In genomic region chr10:80693401-80694045, GRCm38 (mm10) we compare ENCODE assay signal across 12 mouse cellular contexts. TPM values are rescaled to one million over a fixed set of nuclear protein-coding genes. Genes with fewer than 3 reads are reported as not detected.
A peak's percentile ranks its signal among the peaks of the same experiment; 100 is the strongest.
DNase-seq lines count a peak whose midpoint lies in the region; ATAC-seq and TF ChIP-seq lines count a peak whose summit lies in the region.
"Had no signal": no experiment of that assay in that cellular context is flagged by ENCODE, and none has a peak within 500 bp of the region (broad histone marks: within the 10 kb centered on the region; RNA-seq: fewer than 3 reads in every experiment).

No protein-coding gene starts in this region.

- ATAC-seq in heart, embryonic 11.5 days (replicated peaks; ENCODE audit: insufficient number of reproducible peaks, low FRiP score, low TSS enrichment), result no peak
- ATAC-seq in liver, embryonic 11.5 days (replicated peaks; ENCODE audit: low FRiP score), result no peak
- ATAC-seq in liver, embryonic 16.5 days (ENCODE audit: low read depth), result no peak

- no peak for TF ChIP-seq POLR2A in heart, adult 2 months (IDR thresholded peaks at IDR 0.05; ENCODE audit: insufficient read depth, low read depth, low read length)
- no peak for TF ChIP-seq POLR2A in MEL (IDR thresholded peaks at IDR 0.05; ENCODE audit: control insufficient read depth in 1 of 2, insufficient read depth in 1 of 2, low read depth in 1 of 2, low read length in 2 of 2, poor library complexity in 1 of 2)

- no peak for TF ChIP-seq CTCF in heart, adult 2 months (IDR thresholded peaks at IDR 0.05)
- TF ChIP-seq CTCF in MEL (IDR thresholded peaks at IDR 0.05 in 2 of 3, conservative IDR thresholded peaks at IDR 0.05 in 1 of 3; ENCODE audit: control insufficient read depth in 1 of 3, insufficient read depth in 1 of 3, low read depth in 2 of 3, low read length in 3 of 3, poor library complexity in 1 of 3, severe bottlenecking in 1 of 3), result no peak

- H3K4me3 ChIP-seq in heart, embryonic 11.5 days (ENCODE audit: low read depth, low read length), result no peak overlapping the region
- H3K4me3 ChIP-seq in heart, adult 2 months, result no peak overlapping the region
- H3K4me3 ChIP-seq in liver, embryonic 11.5 days (ENCODE audit: low read depth, low read length), result no peak overlapping the region
- no peak overlapping the region for H3K4me3 ChIP-seq in MEL (ENCODE audit: control insufficient read depth in 1 of 2, insufficient read depth in 1 of 2, low read depth in 2 of 2, low read length in 2 of 2)
- H3K4me3 ChIP-seq in liver, embryonic 16.5 days (ENCODE audit: low read depth, low read length), result no peak overlapping the region
- H3K4me3 ChIP-seq: limb, embryonic 15.5 days; myocyte had no signal

- no peak for DNase-seq in heart, adult 2 months
- no peak for DNase-seq in liver, embryonic 11.5 days (ENCODE audit: low spot score)
- DNase-seq in liver, result no peak
- DNase-seq in MEL (ENCODE audit: low read depth, low spot score), result no peak
- DNase-seq in right cerebral cortex, postnatal 10 days (ENCODE audit: low spot score in 2 of 2), result no peak
- no peak for DNase-seq in adrenal gland, postnatal 36 days
- DNase-seq: cerebellum, postnatal 10 days; heart, postnatal 10 days had no signal

- TF ChIP-seq EP300 in heart, adult 2 months (IDR thresholded peaks at IDR 0.05; ENCODE audit: insufficient read depth, low read depth, low read length), result no peak
- TF ChIP-seq EP300 in MEL (IDR thresholded peaks at IDR 0.05; ENCODE audit: low read depth in 1 of 2, low read length in 2 of 2), result no peak

- H3K36me3 ChIP-seq in heart, embryonic 11.5 days (ENCODE audit: control insufficient read depth, insufficient read depth, low read length), result peaks cover 18% of the 10 kb centered on the region
- H3K36me3 ChIP-seq in heart, adult 2 months (ENCODE audit: control insufficient read depth, insufficient read depth, low read length), result no peaks in the 10 kb centered on the region; the same call in 1 of the 2 replicates
- H3K36me3 ChIP-seq in liver, embryonic 11.5 days (ENCODE audit: control insufficient read depth, insufficient read depth, low read length), result peaks cover 25% of the 10 kb centered on the region
- peaks cover 0 to 44% of the 10 kb centered on the region in 2 experiments; a peak in 2 of 4 replicates for H3K36me3 ChIP-seq in MEL (ENCODE audit: control insufficient read depth in 1 of 2, insufficient read depth in 2 of 2, low read length in 2 of 2)
- H3K36me3 ChIP-seq in liver, embryonic 16.5 days (ENCODE audit: control insufficient read depth, insufficient read depth), result peaks cover 19% of the 10 kb centered on the region

- H3K27ac ChIP-seq in heart, embryonic 11.5 days (ENCODE audit: low read depth, low read length), result no peak overlapping the region
- no peak overlapping the region; the same call in 1 of the 2 replicates for H3K27ac ChIP-seq in heart, adult 2 months
- no peak overlapping the region; the same call in 1 of the 2 replicates for H3K27ac ChIP-seq in liver, embryonic 11.5 days (ENCODE audit: low read depth, low read length)
- peak overlapping the region; percentile 74 for H3K27ac ChIP-seq in MEL (ENCODE audit: control insufficient read depth, low read depth, low read length)
- peak overlapping the region; percentile 52 for H3K27ac ChIP-seq in liver, embryonic 16.5 days (ENCODE audit: low read length)

- H3K9ac ChIP-seq in heart, embryonic 11.5 days (ENCODE audit: low read depth, low read length), result no peak overlapping the region; the same call in 1 of the 2 replicates
- H3K9ac ChIP-seq in heart, adult 2 months (ENCODE audit: low read depth, low read length), result no peak overlapping the region
- peak overlapping the region; percentile 31; the same call in 1 of the 2 replicates for H3K9ac ChIP-seq in liver, embryonic 11.5 days (ENCODE audit: low read depth, low read length)
- peak overlapping the region; percentile 12; the same call in 1 of the 2 replicates for H3K9ac ChIP-seq in MEL (ENCODE audit: control insufficient read depth, low read depth, low read length, poor library complexity, severe bottlenecking)
- H3K9ac ChIP-seq in liver, embryonic 16.5 days (ENCODE audit: low read depth, low read length), result no peak overlapping the region
- H3K9ac ChIP-seq: limb, embryonic 15.5 days had no signal

- H3K4me2 ChIP-seq in heart, embryonic 11.5 days, result peak overlapping the region; percentile 2; the same call in 1 of the 2 replicates
- H3K4me2 ChIP-seq in liver, embryonic 11.5 days, result no peak overlapping the region; the same call in 1 of the 2 replicates
- 0 out of 2 replicates have a peak overlapping the region, but pooled peaks have one; percentile 3 for H3K4me2 ChIP-seq in liver, embryonic 16.5 days (ENCODE audit: low read depth, low read length)
- H3K4me2 ChIP-seq: limb, embryonic 15.5 days had no signal

- H3K79me2 ChIP-seq in heart, adult 2 months (replicated peaks; ENCODE audit: control insufficient read depth, insufficient read depth, low read length), result no peaks in the 10 kb centered on the region
- no peaks in the 10 kb centered on the region; the same call in none of the 2 replicates for H3K79me2 ChIP-seq in MEL (ENCODE audit: control insufficient read depth, insufficient read depth, low read length, poor library complexity)

- H3K9me3 ChIP-seq in heart, embryonic 11.5 days (replicated peaks; ENCODE audit: control insufficient read depth, low read length), result no peaks in the 10 kb centered on the region
- H3K9me3 ChIP-seq in liver, embryonic 11.5 days (ENCODE audit: control insufficient read depth, low read length), result no peaks in the 10 kb centered on the region
- no peaks in the 10 kb centered on the region for H3K9me3 ChIP-seq in MEL (replicated peaks; ENCODE audit: insufficient read depth, low read length)
- no peaks in the 10 kb centered on the region for H3K9me3 ChIP-seq in liver, embryonic 16.5 days (replicated peaks; ENCODE audit: control insufficient read depth, low read length)
- H3K9me3 ChIP-seq: limb, embryonic 15.5 days had no signal

- 89% methylated on average over 12 of the region's 12 CpGs for WGBS in heart, embryonic 11.5 days (ENCODE audit: insufficient replicate concordance)
- WGBS in heart, adult 2 months, result 81% methylated on average over 12 of the region's 12 CpGs
- 87% methylated on average over 12 of the region's 12 CpGs for WGBS in liver, embryonic 11.5 days
- WGBS in liver, embryonic 16.5 days (ENCODE audit: insufficient replicate concordance), result 76% methylated on average over 12 of the region's 12 CpGs

- intact Hi-C loops in heart, adult 2 months (cut with DNase I), result no loop called here

- H3K4me1 ChIP-seq in heart, embryonic 11.5 days (ENCODE audit: control insufficient read depth, insufficient read depth, low read length), result peaks cover 26% of the 10 kb centered on the region
- H3K4me1 ChIP-seq in heart, adult 2 months (ENCODE audit: control insufficient read depth, insufficient read depth, low read length), result peaks cover 9% of the 10 kb centered on the region
- H3K4me1 ChIP-seq in liver, embryonic 11.5 days (replicated peaks; ENCODE audit: control insufficient read depth, insufficient read depth, low read length), result peaks cover 63% of the 10 kb centered on the region
- peaks cover 28 to 65% of the 10 kb centered on the region in 2 experiments for H3K4me1 ChIP-seq in MEL (ENCODE audit: control insufficient read depth in 1 of 2, insufficient read depth in 2 of 2, low read length in 2 of 2)
- H3K4me1 ChIP-seq in liver, embryonic 16.5 days (ENCODE audit: control insufficient read depth, low read depth, low read length), result peaks cover 70% of the 10 kb centered on the region

- H3K27me3 ChIP-seq in heart, embryonic 11.5 days (ENCODE audit: control insufficient read depth, insufficient read depth, low read length), result no peaks in the 10 kb centered on the region
- H3K27me3 ChIP-seq in heart, adult 2 months (ENCODE audit: control insufficient read depth, insufficient read depth, low read length), result no peaks in the 10 kb centered on the region
- no peaks in the 10 kb centered on the region for H3K27me3 ChIP-seq in liver, embryonic 11.5 days (replicated peaks; ENCODE audit: control insufficient read depth, insufficient read depth, low read length)
- H3K27me3 ChIP-seq in MEL (ENCODE audit: control insufficient read depth in 1 of 2, insufficient read depth in 2 of 2, low read length in 2 of 2), result no peaks in the 10 kb centered on the region
- H3K27me3 ChIP-seq in liver, embryonic 16.5 days (ENCODE audit: control insufficient read depth, insufficient read depth, low read depth, low read length), result no peaks in the 10 kb centered on the region
- H3K27me3 ChIP-seq: limb, embryonic 15.5 days had no signal

- TF ChIP-seq RAD21 in MEL (IDR thresholded peaks at IDR 0.05; ENCODE audit: low read depth, low read length), result no peak

RNA-seq across cellular contexts. Expression of gene Mob3a, which starts 8.3 kb away (rescaled TPM):
- polyA plus RNA-seq in heart, embryonic 11.5 days (2014; fragmentation: Nextera tagmentation; extraction: Ambion mirVana), result 38.9 and 39.0 TPM in 2 replicates
- 1 to 10 TPM; 7.4 to 7.6 TPM for total RNA-seq in heart, adult 2 months (2021)
- polyA plus RNA-seq in heart, adult 2 months (2012; rRNA removed), result 11.7 and 13.6 TPM in 2 replicates
- polyA plus RNA-seq in liver, embryonic 11.5 days (2014; fragmentation: Nextera tagmentation; extraction: Ambion mirVana), result 56.7 and 57.3 TPM in 2 replicates
- 38.3 and 38.7 TPM in 2 replicates for total RNA-seq in MEL (2012; rRNA removed)
- 10 to 100 TPM in 1 of 2 experiments, not detected in 1; 63.4 TPM for polyA plus RNA-seq in MEL (2012; ENCODE audit: insufficient read depth in 1 of 2, insufficient read length in 2 of 2, low read depth in 1 of 2, low replicate concordance in 2 of 2, missing spikeins in 1 of 2)
- 26.1 and 27.4 TPM in 2 replicates for polyA plus RNA-seq in liver, embryonic 16.5 days (2015; fragmentation: Nextera tagmentation; extraction: Ambion mirVana)
- 10 to 100 TPM; 19.4 to 20.1 TPM for total RNA-seq in adrenal gland, postnatal 36 days (2021)

RNA-seq across cellular contexts. Expression of gene Izumo4, which starts 8.5 kb away (rescaled TPM):
- polyA plus RNA-seq in heart, embryonic 11.5 days (2014; fragmentation: Nextera tagmentation; extraction: Ambion mirVana), result 8.2 and 8.5 TPM in 2 replicates
- 1 to 10 TPM; 3.4 to 3.8 TPM for total RNA-seq in heart, adult 2 months (2021)
- 13.3 and 15.6 TPM in 2 replicates for polyA plus RNA-seq in heart, adult 2 months (2012; rRNA removed)
- 5.7 and 6.8 TPM in 2 replicates for polyA plus RNA-seq in liver, embryonic 11.5 days (2014; fragmentation: Nextera tagmentation; extraction: Ambion mirVana)
- 1.0 and 1.5 TPM in 2 replicates for total RNA-seq in MEL (2012; rRNA removed)
- polyA plus RNA-seq in MEL (2012; ENCODE audit: insufficient read depth in 1 of 2, insufficient read length in 2 of 2, low read depth in 1 of 2, low replicate concordance in 2 of 2, missing spikeins in 1 of 2), result 1 to 10 TPM in 1 of 2 experiments, not detected in 1; 3.8 TPM
- polyA plus RNA-seq in liver, embryonic 16.5 days (2015; fragmentation: Nextera tagmentation; extraction: Ambion mirVana), result 9.3 and 10.4 TPM in 2 replicates
- total RNA-seq in adrenal gland, postnatal 36 days (2021), result 10 to 100 TPM in 1 of 2 experiments, 1 to 10 TPM in 1; 9.9 to 16.6 TPM

RNA-seq across cellular contexts. Expression of gene Mknk2, which starts 15.6 kb away (rescaled TPM):
- 62.1 and 68.8 TPM in 2 replicates for polyA plus RNA-seq in heart, embryonic 11.5 days (2014; fragmentation: Nextera tagmentation; extraction: Ambion mirVana)
- 100 to 1,000 TPM; 176 to 229 TPM for total RNA-seq in heart, adult 2 months (2021)
- 199 and 208 TPM in 2 replicates for polyA plus RNA-seq in heart, adult 2 months (2012; rRNA removed)
- 124 and 128 TPM in 2 replicates for polyA plus RNA-seq in liver, embryonic 11.5 days (2014; fragmentation: Nextera tagmentation; extraction: Ambion mirVana)
- total RNA-seq in MEL (2012; rRNA removed), result 68.6 and 87.1 TPM in 2 replicates
- 100 to 1,000 TPM in 1 of 2 experiments, 10 to 100 TPM in 1; 47.4 to 184 TPM for polyA plus RNA-seq in MEL (2012; ENCODE audit: insufficient read depth in 1 of 2, insufficient read length in 2 of 2, low read depth in 1 of 2, low replicate concordance in 2 of 2, missing spikeins in 1 of 2)
- 41.5 and 54.4 TPM in 2 replicates for polyA plus RNA-seq in liver, embryonic 16.5 days (2015; fragmentation: Nextera tagmentation; extraction: Ambion mirVana)
- 100 to 1,000 TPM; 178 to 198 TPM for total RNA-seq in adrenal gland, postnatal 36 days (2021)

RNA-seq across cellular contexts. Expression of gene Btbd2, which starts 36.7 kb away (rescaled TPM):
- 37.6 and 47.0 TPM in 2 replicates for polyA plus RNA-seq in heart, embryonic 11.5 days (2014; fragmentation: Nextera tagmentation; extraction: Ambion mirVana)
- total RNA-seq in heart, adult 2 months (2021), result 10 to 100 TPM; 43.7 to 44.2 TPM
- polyA plus RNA-seq in heart, adult 2 months (2012; rRNA removed), result 57.3 and 60.1 TPM in 2 replicates
- 38.0 and 38.4 TPM in 2 replicates for polyA plus RNA-seq in liver, embryonic 11.5 days (2014; fragmentation: Nextera tagmentation; extraction: Ambion mirVana)
- total RNA-seq in MEL (2012; rRNA removed), result 35.4 and 43.1 TPM in 2 replicates
- 10 to 100 TPM in 1 of 2 experiments, not detected in 1; 81.8 TPM for polyA plus RNA-seq in MEL (2012; ENCODE audit: insufficient read depth in 1 of 2, insufficient read length in 2 of 2, low read depth in 1 of 2, low replicate concordance in 2 of 2, missing spikeins in 1 of 2)
- polyA plus RNA-seq in liver, embryonic 16.5 days (2015; fragmentation: Nextera tagmentation; extraction: Ambion mirVana), result 2.8 and 5.1 TPM in 2 replicates
- total RNA-seq in adrenal gland, postnatal 36 days (2021), result 10 to 100 TPM; 61.7 to 71.2 TPM

RNA-seq across cellular contexts. Expression of gene Ap3d1, which starts 48.5 kb away (rescaled TPM):
- 51.5 and 59.3 TPM in 2 replicates for polyA plus RNA-seq in heart, embryonic 11.5 days (2014; fragmentation: Nextera tagmentation; extraction: Ambion mirVana)
- total RNA-seq in heart, adult 2 months (2021), result 10 to 100 TPM; 40.2 to 42.6 TPM
- polyA plus RNA-seq in heart, adult 2 months (2012; rRNA removed), result 52.9 and 66.5 TPM in 2 replicates
- 53.1 and 53.2 TPM in 2 replicates for polyA plus RNA-seq in liver, embryonic 11.5 days (2014; fragmentation: Nextera tagmentation; extraction: Ambion mirVana)
- 29.6 and 32.7 TPM in 2 replicates for total RNA-seq in MEL (2012; rRNA removed)
- polyA plus RNA-seq in MEL (2012; ENCODE audit: insufficient read depth in 1 of 2, insufficient read length in 2 of 2, low read depth in 1 of 2, low replicate concordance in 2 of 2, missing spikeins in 1 of 2), result 100 to 1,000 TPM in 1 of 2 experiments, 10 to 100 TPM in 1; 54.5 to 260 TPM
- 20.9 and 21.2 TPM in 2 replicates for polyA plus RNA-seq in liver, embryonic 16.5 days (2015; fragmentation: Nextera tagmentation; extraction: Ambion mirVana)
- 10 to 100 TPM; 80.3 to 99.6 TPM for total RNA-seq in adrenal gland, postnatal 36 days (2021)

Comparison
In these comparisons a context has a peak if more than half of its experiments do, and no peak if none do; other contexts are left out.
1. H3K27ac ChIP-seq: peak in MEL (single experiment) and liver, embryonic 16.5 days (single experiment); none in heart, embryonic 11.5 days (single experiment), heart, adult 2 months (single experiment) and liver, embryonic 11.5 days (single experiment).
2. H3K9ac ChIP-seq: peak in liver, embryonic 11.5 days (single experiment) and MEL (single experiment); none in heart, embryonic 11.5 days (single experiment), heart, adult 2 months (single experiment) and liver, embryonic 16.5 days (single experiment).